Mouse (Mus musculus): ENCODE data around the gene Pomgnt2.

Pomgnt2 gene

DNA sequence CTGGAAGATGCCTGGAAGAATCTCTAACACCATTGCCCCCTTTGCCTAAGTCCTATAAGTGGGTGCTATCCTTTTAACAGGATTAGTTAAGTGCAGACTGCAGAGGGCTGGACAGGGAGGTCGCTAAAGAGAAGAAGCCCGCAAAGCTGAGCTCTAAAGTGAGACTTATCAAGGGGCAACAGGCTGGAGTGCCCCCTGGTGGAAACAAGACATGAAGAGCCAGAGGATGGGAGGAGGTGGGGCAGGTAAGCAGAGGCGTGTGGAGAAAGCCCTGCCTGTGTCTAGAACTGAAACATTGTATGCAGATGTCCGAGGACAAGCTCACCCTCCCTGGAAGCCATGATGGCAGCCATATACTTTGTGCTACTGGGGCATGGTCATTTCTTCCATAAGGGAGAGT is 16.7 kb upstream of the Pomgnt2 start:
- no peak for DNase-seq (ENCODE audit: low spot score)

DNA sequence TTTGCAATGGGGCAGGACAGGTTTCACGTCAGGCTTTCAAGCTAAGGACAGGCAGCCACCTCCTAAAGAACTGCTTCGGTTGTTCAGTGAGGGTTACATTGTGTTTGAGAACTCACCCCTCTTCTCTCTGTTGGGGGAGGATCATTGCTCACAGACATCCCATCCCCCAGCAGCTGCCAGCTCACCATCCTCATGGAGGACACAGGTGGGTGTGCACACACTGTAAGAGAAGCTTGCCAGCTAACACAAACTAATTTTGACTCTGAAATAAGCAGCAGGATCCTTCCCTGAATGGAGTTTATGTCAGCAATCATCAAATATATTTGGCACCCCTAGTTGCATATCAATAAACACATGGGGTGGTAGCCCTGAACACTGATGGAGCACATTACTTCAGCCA is 15.9 kb upstream of the Pomgnt2 start:
- DNase-seq (ENCODE audit: low spot score) = no peak

DNA sequence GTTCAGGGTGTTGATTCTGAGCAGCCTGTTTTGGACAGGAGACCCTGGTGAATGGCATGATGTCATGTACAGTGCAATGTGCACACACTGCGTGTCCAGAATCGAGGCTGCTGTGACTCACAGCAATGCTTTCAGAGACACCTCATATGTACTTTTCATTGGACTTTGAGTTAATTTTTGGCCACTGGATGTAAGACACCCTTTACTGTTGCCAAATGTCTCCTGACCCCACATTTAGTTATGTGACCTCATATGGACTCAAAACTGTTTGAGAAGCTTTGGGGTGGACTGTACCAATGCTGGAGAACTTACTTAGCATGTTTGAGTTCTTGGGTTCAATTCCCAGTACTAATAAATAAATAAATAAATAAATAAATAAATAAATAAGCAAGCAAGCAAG is 13.8 kb upstream of the Pomgnt2 start:
- DNase-seq (ENCODE audit: low spot score) = no peak

DNA sequence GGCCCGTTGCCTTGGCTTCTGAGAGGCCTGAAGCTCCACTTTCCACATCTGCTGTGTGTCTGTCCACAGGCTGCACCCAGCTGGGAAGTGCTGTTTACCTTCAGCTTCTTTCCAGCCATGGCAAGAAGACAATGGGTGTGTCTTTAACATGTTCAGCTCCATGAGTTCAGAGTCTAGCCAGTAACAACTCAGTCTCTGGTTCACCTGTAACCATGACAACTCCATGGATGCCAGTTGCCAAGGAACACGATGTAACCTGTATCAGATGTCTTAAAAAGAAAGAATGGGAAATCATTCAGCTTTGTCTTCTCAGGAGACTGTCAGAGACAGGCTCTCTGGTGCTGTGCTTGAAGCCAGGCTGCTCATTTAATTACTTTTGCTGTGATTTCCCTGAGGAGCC is 12.0 kb upstream of the Pomgnt2 start:
- no peak for DNase-seq (ENCODE audit: low spot score)

DNA sequence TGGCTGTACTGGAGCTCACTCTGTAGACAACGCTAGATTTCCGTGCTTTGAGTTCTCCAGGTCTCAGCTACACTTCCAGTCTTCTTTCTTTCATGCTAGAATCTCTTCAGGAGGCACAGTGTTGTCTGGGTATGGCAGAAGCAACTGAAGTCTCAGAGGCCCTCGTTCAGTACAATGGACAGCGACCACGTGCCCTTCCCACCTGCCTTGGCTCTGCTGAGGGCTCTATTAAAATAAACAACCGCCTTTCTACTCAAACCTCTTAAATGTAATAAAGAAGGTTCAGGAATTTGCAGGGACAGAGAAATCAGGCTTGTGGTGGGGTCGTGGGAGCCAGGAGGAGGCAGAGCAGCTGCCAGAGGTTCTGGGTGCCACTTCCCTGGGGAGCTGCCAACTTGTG is 9.7 kb upstream of the Pomgnt2 start:
- no peak for DNase-seq (ENCODE audit: low spot score)

DNA sequence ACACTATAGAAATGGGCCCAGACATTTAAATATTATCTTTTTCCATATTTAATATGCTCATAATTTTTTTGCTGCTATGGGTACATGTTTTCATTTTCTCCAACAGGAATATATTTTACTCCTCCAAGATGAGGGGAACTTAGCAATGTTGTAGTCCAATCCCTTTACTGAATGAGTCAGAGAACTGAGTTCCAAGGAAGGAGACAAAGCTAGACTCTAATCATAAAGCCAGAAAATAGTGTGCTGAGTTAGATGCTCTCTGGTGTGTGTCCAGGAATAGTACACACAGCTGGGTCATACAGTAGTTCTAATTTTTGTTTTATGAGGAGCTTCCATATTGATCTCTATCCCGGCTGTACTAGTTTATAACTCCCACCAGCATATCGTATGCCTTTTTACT is 9.3 kb upstream of the Pomgnt2 start:
- no peak for DNase-seq (ENCODE audit: low spot score)

DNA sequence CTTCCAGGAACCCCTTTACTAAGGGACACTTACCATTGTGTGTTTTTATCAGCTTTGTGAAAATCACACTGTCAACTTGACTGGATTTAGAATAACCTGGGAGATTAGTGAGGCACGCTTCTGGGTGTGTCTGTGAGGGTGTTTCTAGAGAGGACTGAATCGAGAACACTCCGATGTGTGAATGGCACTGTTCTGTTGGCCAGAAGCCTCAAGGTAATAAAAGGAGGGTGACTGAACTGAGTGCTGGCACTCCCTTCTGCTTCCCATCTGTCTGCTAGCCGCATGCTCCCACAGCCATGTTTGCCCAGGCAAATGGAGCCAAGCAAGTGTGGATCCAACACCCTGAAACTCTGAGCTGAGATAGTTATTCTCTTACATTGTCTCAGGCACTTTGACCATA is 1.1 kb upstream of the Pomgnt2 start:
- DNase-seq (ENCODE audit: low spot score) = no peak

DNA sequence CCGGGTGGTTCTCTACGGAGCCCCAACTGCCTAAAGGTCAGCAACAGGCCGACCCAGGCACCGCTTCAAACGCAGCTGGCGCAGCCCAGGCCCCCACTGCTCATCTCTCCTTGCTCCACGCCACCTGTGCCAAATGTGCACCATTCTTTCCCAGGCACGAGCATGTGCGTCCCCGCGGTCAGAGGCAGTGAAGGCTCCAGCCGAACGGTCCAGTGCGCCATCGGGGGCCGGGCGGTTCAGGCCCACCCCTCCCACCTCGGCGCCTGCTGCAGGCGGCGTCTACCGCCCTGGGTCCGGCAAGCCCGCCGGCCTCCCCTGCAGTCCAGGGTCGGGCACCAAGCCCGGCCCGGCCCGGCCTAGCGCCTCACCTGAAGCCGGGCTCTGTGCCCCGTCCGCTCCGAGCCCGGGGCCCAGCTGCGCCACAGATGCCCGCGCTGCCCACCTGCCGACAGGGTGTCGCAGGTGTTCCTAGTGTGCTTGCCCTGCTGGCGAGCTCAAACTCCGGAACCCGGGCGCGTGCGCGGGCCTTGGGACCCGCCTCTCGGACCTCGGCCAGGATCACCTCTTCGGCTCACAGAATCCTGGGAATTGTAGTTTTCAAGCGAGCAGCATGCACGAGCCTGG is 1.3 kb downstream of the Pomgnt2 start:
- no peak for DNase-seq (ENCODE audit: low spot score)

DNA sequence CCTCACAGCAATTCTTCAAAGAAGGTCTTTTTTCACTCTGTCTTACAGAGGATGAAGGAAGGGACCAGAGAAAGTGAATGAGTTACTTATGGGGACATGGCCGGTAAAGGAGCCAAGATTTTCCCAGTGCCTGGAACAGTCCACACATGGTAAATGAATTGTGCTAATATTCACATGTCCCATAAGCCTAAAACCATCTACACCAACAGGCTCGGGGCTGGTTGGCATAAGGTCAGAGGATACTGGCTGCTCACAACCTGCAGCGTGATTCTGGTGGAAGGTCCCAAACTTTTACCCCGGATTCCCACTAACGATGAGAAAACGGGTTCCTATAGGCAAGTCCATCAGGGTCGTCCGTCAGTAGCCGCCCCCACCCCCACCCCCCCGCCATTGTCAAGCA is 1.8 kb downstream of the Pomgnt2 start:
- DNase-seq (ENCODE audit: low spot score) = no peak

DNA sequence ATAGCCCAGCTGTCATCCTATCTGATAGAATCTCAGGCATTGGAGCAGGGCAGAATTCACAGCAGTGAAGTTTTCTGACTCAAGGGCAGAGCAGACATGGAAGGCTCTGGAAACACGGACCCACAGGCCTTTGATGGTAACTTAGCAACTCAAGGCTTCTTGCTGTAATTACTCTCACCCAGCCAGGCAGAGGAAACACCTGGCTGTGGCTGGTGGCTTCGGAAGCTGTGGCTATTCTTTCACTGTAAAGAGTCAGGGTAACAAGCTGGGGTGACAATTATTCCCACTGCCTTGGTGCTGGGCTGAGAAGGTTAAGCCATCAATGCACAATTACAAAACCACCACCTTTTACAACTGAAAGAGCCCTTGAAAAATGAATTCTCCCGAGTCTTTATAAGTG is 3.9 kb downstream of the Pomgnt2 start:
- no peak for DNase-seq (ENCODE audit: low spot score)

DNA sequence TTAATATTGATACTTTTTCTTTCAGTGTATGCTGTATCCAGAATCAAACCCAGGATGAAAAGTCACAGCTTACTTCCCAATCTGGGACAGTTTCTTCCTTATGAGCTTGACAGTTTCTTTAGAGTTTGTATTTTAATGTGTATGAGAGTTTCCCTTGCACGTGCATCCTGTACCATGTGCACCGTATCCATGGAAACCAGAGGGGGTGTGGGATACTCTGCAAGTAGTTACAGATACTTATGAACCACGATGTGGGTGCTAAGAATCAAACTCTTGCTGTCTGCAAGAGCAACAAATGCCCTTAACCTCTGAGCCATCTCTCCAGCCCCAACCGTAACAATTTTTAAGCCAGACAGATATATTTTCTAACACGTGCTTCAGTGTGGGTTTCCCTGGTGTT is 5.9 kb downstream of the Pomgnt2 start:
- no peak for DNase-seq (ENCODE audit: low spot score)

DNA sequence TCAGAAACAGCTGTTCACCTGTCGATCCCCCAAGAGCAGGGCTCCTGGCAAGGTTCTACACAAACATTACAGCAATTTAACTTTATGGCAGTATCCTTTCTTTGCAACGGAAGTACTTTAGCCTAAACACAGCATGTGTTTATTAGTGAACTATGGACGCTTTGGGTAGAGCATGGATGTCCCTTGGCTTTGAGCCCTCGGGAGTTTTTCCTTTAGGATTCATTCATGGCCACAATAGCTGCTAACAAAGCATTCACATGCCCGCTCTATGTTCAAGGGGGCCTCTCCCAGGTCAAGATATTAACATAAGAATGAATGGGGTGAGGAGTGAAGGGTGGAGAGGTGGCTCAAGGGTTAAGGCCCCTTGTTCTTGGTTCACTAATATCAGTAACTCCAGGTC is 7.4 kb downstream of the Pomgnt2 start:
- DNase-seq (ENCODE audit: low spot score) = no peak

DNA sequence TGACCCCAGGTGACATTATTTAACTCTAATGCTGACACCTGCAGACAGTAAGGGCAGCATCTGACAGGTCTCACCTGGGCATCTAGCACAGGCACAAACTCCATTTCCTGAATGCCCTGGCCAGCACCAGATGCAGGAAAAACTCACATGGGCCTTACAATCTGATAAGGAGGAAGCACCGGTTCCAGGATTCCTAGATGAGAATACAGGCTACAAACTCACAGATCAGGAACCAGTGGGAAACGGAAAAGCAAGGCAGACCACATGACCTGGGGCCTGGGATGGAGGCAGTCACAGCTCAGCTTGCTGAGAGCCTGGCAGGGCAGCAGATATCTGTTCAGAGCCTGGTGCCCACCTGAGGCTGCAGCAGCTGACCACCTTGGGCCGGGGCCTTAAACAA is 8.0 kb downstream of the Pomgnt2 start:
- DNase-seq (ENCODE audit: low spot score) = no peak

DNA sequence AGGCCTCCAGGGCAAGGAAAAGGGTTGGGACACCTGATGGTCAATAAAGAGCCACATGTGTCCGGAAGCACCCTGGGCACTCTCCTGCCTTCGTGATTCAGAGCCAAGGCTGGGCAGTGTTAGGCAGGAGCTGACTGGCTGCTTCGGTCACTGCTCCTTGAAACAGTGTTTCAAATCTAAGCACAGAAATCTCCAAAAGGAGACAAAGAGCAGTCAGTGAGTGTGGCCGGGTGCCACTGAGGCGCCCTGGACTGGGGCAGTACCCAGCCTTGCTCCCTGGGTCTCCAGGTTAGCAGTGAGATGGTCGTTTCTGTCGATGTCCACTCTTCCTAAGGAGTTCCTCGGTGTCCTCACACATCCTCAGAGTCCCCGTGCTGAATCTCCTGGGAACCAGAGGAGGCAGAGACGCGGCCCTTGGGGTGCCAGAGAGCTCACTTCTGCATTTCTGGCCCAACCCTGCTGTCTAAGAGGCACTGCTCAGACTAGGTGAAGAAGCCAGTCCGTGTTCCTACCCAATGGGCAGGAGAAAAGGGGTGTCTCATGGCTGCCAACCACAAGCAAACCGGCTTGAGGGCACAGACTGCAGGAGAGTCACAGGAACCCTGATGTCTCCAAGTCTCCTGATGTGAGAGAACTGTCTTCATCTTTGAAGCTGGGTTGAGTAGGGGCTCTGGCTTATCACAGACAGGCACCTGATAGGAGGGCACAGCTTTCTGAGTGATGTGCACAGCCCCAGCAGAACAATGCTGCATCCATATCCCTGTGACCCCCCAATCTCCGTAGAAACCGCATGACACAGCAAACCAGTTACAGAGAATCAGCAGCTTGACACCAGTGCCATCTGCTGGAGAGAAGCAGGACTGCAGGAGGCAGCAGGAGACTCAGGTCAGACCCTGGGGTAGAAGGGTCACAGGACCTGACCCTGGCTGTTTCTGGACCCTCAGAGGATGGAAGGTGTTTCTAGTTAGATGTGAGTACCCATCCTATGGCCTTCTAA is 12.1 kb downstream of the Pomgnt2 start:
- DNase-seq (ENCODE audit: low spot score) = no peak

DNA sequence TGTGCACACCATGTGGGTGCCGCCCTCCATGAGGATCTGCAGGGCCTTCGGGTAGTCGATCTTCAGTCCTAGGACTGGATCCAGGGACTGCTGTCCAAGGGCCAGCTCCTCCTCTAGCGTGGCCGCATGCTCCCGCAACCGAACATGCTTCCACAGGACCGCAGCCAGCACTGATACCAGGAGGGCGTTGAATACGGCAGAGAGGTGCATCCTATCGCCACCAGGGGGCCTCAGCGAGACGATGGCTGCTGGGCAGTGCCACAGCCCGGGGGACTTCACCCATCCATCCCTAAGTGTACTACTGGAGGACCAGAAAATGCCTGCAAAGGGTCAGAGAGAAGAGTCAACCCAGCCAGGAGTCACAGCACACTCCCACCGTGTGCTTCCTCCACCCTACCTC is 13.4 kb downstream of the Pomgnt2 start:
- no peak for DNase-seq (ENCODE audit: low spot score)

DNA sequence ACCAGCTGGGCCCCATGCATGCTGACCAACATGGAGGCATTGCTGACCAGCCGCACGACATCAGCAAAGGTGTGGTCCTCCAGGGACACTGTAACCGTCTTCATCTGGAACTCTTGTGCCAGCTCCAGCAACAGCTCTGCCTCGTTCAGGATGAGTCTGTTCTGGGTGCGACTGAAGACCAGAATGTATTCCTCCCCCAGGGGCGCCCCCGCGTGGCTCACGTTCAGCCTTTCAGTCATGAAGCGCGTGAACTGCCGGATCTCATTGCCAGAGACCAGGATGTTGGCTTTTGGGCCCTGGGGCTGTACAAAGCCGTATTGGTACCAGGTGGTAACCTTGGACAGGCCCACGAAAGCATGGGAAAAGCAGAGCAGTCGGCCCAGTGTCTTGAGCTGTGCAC is 14.2 kb downstream of the Pomgnt2 start:
- no peak for DNase-seq (ENCODE audit: low spot score)

DNA sequence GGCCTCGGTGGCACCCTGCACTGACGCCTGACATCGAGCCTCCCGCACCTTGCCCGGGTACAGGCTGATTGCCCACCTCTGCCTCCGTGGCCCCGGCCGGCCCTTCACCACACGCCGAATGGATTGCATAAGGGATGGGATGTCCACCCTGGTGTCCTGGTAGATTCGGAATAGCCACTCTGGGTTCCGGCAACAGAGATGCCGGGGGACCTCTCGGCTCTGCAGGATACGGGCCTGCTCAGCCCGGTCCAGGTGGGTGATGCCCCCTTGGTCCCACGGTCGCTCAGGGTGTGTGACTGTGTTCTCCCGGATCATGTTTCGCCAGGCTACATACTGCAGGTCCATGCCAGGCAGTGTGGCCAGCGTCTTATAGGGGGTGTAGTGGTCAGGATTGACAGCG is 14.7 kb downstream of the Pomgnt2 start:
- no peak for DNase-seq (ENCODE audit: low spot score)

DNA sequence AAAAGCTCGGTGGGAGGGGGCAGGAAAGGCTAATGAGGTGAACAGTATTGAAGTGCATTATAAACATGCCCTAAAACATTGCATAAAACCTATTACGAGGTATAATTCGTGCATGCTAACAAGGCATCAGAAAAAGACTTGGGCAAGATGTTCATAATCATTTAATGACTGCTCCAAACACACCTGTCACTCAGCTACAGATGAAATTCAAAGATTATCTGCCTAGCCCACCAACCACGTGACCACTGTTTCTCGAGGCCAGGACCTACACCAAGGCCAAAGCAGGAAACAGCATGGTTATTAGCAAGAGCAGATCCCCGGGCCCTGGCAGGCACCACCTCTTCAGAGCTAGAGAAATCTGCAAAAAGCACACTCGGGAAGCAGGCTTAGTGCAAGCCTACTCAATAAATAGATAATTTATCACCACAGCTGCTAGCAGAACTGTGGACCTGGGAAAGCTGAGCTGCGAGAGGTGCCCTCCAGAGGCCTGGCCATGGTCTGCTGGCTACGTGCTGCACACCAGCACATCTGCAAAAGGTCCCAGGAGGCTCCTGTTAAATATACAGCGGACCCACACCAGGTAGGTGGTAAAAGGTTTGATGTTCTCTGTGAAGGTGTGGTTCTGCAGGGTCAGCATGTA is 15.3 kb downstream of the Pomgnt2 start:
- no peak for DNase-seq (ENCODE audit: low spot score)

DNA sequence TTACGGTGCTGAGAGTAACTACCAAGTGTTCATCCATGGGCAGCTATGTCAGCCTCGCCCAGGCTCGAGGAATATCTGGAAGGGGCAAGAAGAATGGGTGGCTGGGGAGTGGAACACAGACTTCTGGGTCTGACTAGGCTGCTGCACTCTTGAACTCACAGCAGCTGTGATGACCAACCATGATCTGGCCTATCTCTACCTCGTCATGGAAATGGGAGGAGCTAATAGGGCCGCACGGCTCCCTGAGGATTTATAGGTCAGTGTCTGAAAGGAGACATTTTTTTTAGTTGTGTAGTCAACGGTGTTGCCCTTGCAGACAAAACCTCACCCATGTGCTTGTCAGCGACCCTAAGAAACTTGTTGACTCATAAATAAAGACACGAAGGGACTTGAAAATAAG is 15.9 kb downstream of the Pomgnt2 start:
- DNase-seq (ENCODE audit: low spot score) = no peak

DNA sequence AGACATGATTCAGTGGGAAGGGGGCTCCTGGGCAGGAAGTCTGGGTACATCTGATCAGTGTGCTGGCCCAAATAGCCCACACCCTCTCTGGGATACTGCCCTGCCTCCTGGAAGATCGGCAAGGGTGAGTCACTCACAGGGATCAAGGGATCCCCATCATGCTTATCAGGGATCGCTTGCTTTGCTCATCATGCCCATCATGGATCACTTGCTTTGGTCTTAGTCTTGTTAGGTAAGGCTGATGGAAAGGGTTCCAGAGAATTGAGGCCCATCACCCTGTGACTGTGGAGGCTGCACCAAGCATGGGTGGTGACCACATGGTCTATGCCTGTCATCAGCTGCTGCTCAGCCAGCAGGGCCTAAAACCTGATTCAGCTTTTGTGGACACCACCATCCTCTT is 21.6 kb downstream of the Pomgnt2 start:
- DNase-seq (ENCODE audit: low spot score) = no peak

DNA sequence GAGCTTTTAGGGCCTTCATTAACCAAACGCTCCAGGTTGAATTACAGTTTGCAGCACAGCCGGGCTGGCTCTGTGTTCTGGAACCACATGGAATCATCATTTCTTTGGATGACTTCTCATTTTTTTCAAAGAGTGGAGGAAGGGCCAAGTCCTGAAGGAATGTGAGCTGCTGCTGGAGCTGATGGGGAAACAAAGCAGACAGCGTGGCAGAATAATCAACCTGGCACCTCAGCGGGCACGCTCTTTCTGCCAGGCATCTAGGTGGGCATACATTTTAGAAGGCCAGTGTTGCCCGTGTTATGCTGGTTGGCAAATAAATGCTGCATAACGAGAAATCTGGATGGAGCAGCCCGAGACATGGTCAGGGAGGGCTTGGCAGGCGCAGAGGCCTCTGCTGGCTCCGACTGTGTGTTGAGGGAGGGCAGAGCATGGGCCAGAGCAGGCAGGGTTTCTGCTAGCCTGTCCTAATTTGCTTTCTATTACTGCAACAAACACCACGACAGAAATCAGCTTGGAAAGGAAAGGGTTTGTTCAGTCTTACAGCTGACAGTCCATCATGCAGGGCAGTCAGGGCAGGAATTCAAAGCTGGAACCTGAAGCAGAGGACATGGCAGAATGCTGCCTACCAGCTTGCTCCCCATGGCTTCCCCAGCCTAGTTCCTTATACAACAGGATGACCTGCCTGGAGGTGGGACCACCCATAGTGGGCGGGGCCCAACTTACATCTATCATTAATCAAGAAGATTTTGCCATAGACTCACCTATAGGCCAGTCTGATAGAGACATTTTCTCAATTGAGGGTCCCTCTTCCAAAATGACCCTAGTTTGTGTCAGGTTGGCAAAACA is 22.5 kb downstream of the Pomgnt2 start:
- no peak for DNase-seq (ENCODE audit: low spot score)

DNA sequence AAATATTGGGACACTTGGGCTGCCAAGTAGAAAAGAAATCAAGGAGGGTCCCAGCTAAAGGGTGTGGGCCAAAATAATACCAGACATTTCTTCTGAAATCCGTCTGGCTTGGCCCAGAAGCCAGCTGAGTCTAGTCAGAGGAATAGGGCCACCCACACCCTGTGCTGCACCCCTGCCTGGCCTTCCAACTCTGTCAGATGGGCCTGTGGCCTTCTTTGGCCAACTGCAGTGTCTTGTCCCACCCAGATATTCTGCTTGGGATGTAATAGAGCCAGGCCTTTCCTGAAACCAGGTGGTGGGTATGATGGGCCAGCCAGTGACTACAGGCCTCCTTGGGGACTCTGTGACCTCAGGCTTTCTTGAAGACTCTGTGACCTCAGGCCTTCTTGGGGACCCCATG is 23.7 kb downstream of the Pomgnt2 start:
- DNase-seq (ENCODE audit: low spot score) = no peak
